Mouse (Mus musculus): Measurements from ENCODE around the gene Myl9.

DNA sequence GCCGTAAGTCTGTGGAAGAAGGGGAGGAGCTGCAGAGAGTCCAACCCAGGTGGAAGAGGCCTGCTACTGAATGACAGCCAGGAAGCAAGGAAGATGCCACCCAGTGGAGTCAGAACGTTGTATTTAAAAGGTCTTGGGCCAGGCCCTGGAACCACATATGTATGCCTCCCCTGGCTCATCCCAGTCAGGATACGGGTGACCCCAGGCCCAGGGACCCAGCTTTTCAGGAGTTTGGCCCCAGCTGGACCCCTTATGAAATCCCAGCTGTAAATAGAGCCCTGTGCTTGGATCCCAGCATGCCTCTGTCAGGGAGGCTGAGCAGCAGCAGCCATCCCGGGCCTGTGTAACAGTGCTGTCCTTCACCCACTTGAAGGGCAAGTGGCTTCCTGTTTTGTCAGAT lies 10.5 kb upstream of the Myl9 start:
- TF ChIP-seq CTCF (IDR thresholded peaks at IDR 0.05; ENCODE audit: borderline replicate concordance, insufficient read depth, low read length) (no peak), POLR2A (IDR thresholded peaks at IDR 0.05; ENCODE audit: low read depth, low read length) (no peak)

Measured in embryonic fibroblast, embryonic 13.5 days (primary cell).